In the genomic region with DNA sequence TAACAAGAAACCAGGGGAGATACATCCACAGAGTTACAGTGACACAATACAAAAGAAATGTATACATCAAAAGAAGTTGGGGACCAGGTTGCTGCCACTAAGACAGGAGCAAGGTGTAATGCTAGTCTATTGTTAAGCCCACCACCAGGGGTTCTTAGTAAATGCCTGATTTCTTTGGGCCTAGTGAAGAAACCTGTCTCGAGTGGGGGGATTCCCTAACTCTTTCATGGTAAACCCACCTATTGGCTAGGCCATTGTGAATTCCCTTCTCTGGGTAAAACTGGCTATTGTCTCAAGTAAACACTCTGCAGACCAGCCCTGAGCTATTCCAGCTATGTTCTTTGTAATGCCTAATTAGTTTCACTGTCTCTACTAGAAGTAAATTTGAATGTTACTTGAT, we compare ENCODE assay signal across 4 mouse cellular contexts.
DNase-seq lines count a peak whose midpoint lies in the region.

No protein-coding gene starts in this region.

- DNase-seq in ES-CJ7 (ENCODE audit: low read depth, low spot score) (peak; percentile 47), R1 (ENCODE audit: low read depth, low spot score) (peak; percentile 68), ZHBTc4 (ENCODE audit: low read depth, low spot score) (peak; percentile 51)
- DNase-seq in heart, adult 11 months, result peak; percentile 54

Comparison
In these comparisons a context has a peak if more than half of its experiments do, and no peak if none do; other contexts are left out.
1. Peak in every context shown above with its lines: DNase-seq.